Mouse (Mus musculus) embryonic facial prominence, embryonic 11.5 days (tissue): Measurements from ENCODE around the gene Cyp2d10. TPM values are rescaled to one million over a fixed set of nuclear protein-coding genes. Genes with fewer than 3 reads are reported as not detected.
"Not testable (repeated sequence)": the region's sequence is repeated elsewhere in the genome, so short reads cannot be mapped to it uniquely, and the experiment has no call there.

Source experiments
- ATAC-seq: fragments of 200-750 bp; cut with Nextera tagmentation; replicated peaks from 2 replicates; pipeline ENCODE4 v1.8.0; 2017; ENCODE audit warnings: low read depth; ENCODE audit not compliant: insufficient number of reproducible peaks, low FRiP score, low TSS enrichment
- DNase-seq: peaks from one replicate; pipeline ENCODE4 v3.0.0-alpha.2; 2015; ENCODE audit warnings: low spot score
- H3K27ac ChIP-seq: fragments of 300-500 bp; sonication (generic); replicated peaks from 2 replicates; pipeline ENCODE4 v1.5.1; 2014; ENCODE audit warnings: mild to moderate bottlenecking, low read depth, low read length, control low read depth
- H3K27me3 ChIP-seq: fragments of 300-500 bp; sonication (generic); 2 replicates; pipeline ENCODE4 v1.6.1; 2014; ENCODE audit warnings: mild to moderate bottlenecking, low read length, moderate library complexity, mixed read lengths; ENCODE audit not compliant: control insufficient read depth, insufficient read depth
- H3K36me3 ChIP-seq: fragments of 300-500 bp; sonication (generic); replicated peaks from 2 replicates; pipeline ENCODE4 v1.6.1; 2014; ENCODE audit warnings: low read depth, mild to moderate bottlenecking, low read length, moderate library complexity, mixed read lengths; ENCODE audit not compliant: control insufficient read depth, insufficient read depth
- H3K4me1 ChIP-seq: fragments of 300-500 bp; sonication (generic); 2 replicates; pipeline ENCODE4 v1.6.1; 2014; ENCODE audit warnings: low read length, mixed read lengths; ENCODE audit not compliant: control insufficient read depth, insufficient read depth
- H3K4me2 ChIP-seq: fragments of 300-500 bp; sonication (generic); 2 replicates; pipeline ENCODE4 v1.6.1; 2014; ENCODE audit warnings: low read depth, mild to moderate bottlenecking, control low read depth, low read length, moderate library complexity
- H3K4me3 ChIP-seq: fragments of 300-500 bp; sonication (generic); 2 replicates; pipeline ENCODE4 v1.5.1; 2014; ENCODE audit warnings: low read depth, low read length, control low read depth
- H3K9ac ChIP-seq: fragments of 300-500 bp; sonication (generic); replicated peaks from 2 replicates; pipeline ENCODE4 v1.6.1; 2014; ENCODE audit warnings: mild to moderate bottlenecking, control low read depth, low read length
- H3K9me3 ChIP-seq: fragments of 300-500 bp; sonication (generic); replicated peaks from 2 replicates; pipeline ENCODE4 v1.6.1; 2016; ENCODE audit warnings: mild to moderate bottlenecking, low read length, inconsistent platforms, mixed read lengths; ENCODE audit not compliant: control insufficient read depth
- WGBS: fragments of 180-500 bp; shearing (Covaris S2); extraction: QIAGEN DNeasy Blood & Tissue Kit; methylation state at CpG from one replicate; pipeline ENCODE4 v1.1.7; 2014; 5-methylcytosine and 5-hydroxymethylcytosine counted together
- polyA plus RNA-seq: library from polyadenylated mRNA; unstranded; fragments of >200 nt; fragmentation: Nextera tagmentation; extraction: Ambion mirVana; gene quantifications from 2 replicates; pipeline ENCODE4 v1.2.1, GENCODE M21; 2014

Cyp2d10 gene
- polyA plus RNA-seq, result not detected in 2 replicates

DNA sequence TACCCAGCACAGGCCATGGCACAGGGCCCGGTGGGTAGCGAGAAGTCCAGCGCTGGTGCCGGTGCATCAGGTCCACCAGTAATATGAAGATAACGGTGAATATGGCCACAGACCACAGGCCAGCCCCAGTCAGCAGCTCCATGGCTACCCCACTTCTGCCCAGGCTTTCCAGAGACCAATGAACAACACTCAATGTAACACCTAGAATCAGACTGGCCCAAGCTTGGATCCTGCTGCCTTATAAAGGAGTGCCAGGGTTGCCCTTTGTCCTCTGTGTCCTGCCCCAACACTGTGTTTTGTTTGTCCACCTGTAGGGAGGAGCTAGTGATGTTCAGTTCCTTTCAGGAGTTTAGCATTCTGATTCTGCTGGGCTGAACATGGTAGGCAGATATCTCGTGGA lies at the start of gene Cyp2d10:
TSS of gene Cyp2d10 (minus strand) at position 215 of the 400 bp plus-strand sequence.
- DNase-seq (no peak), ATAC-seq (no peak)
- H3K9me3 ChIP-seq, result no peaks in the 10 kb centered on the region
- H3K4me3 ChIP-seq, result no peak within 1 kb of the TSS
- no peak within 1 kb of the TSS for H3K4me2 ChIP-seq
- no peaks in the 10 kb centered on the region for H3K27me3 ChIP-seq
- H3K27ac ChIP-seq, result no peak within 1 kb of the TSS
- no peaks in the 10 kb centered on the region for H3K36me3 ChIP-seq
- no peak within 1 kb of the TSS for H3K9ac ChIP-seq
- H3K4me1 ChIP-seq, result no peaks in the 10 kb centered on the region
- 86% methylated on average over 6 of the region's 6 CpGs for WGBS

DNA sequence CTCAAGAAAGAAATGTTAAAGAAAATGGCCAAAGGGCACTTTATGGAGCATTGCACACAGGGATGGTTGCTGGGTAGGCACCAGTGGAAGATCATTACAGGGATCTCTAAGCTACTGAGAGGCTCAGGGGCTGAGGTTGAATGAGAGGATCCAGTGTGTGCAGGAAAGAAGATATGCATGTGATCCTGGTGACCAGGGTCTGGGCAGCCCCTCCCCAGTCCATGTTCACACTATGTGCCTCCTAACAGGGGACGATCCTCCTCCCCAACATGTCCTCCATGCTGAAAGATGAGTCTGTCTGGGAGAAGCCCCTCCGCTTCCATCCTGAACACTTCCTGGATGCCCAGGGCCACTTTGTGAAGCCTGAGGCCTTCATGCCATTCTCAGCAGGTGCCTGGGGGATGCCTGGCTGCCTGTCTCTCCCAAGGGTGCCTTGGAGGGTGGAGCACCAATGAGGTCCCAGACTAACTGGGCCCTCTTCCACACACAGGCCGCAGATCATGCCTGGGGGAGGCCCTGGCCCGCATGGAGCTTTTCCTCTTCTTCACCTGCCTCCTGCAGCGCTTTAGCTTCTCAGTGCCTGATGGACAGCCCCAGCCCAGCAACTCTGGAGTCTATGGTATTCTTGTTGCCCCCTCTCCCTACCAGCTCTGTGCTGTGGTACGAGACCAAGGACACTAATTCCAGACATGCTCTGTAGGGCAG lies 49.2 kb upstream of the Cyp2d10 start:
- H3K4me1 ChIP-seq, H3K4me2 ChIP-seq, H3K9me3 ChIP-seq, ATAC-seq, H3K36me3 ChIP-seq, DNase-seq, H3K27ac ChIP-seq, H3K4me3 ChIP-seq, H3K27me3 ChIP-seq, H3K9ac ChIP-seq: not testable (repeated sequence)
- 89% methylated on average over 6 of the region's 6 CpGs for WGBS

DNA sequence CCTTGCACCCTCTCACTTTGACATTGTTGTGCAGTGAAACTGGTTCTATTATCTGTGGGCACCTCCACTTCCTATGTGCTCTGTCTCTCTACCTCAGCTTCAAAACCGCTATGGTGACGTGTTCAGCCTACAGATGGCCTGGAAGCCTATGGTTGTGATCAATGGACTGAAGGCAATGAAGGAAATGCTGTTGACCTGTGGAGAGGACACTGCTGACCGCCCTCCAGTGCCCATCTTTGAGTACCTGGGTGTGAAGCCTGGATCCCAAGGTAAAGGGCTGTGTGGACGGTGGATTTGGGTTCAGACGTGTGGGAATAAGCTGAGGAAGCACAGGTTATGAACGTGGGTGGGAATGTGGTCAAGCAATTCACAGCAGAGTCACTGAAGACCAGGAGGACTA lies 46.5 kb upstream of the Cyp2d10 start:
- not testable (repeated sequence) for H3K9ac ChIP-seq, H3K4me3 ChIP-seq, DNase-seq, H3K36me3 ChIP-seq, H3K27me3 ChIP-seq, H3K9me3 ChIP-seq, H3K27ac ChIP-seq, ATAC-seq, H3K4me1 ChIP-seq, H3K4me2 ChIP-seq
- WGBS, result 82% methylated on average over 6 of the region's 6 CpGs

DNA sequence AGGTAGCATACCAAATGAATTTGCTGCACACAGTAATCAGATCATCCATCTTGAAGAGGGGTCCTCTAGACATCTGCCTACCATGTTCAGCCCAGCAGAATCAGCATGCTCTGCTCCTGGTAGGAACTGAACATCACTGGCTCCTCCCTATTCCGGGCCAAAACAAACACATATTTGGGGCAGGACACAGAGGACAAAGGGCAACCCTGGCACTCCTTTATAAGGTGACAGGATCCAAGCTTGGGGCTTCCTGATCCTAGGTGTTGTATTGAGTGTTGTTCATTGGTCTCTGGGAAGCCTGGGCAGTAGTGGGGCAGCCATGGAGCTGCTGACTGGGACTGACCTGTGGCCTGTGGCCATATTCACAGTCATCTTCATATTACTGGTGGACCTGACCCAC lies 45.1 kb upstream of the Cyp2d10 start:
- H3K36me3 ChIP-seq, H3K4me1 ChIP-seq, H3K4me3 ChIP-seq, ATAC-seq, H3K27me3 ChIP-seq, H3K4me2 ChIP-seq, H3K9me3 ChIP-seq, H3K9ac ChIP-seq, H3K27ac ChIP-seq, DNase-seq: not testable (repeated sequence)
- WGBS, result 78% methylated on average over 1 of the region's 1 CpGs

DNA sequence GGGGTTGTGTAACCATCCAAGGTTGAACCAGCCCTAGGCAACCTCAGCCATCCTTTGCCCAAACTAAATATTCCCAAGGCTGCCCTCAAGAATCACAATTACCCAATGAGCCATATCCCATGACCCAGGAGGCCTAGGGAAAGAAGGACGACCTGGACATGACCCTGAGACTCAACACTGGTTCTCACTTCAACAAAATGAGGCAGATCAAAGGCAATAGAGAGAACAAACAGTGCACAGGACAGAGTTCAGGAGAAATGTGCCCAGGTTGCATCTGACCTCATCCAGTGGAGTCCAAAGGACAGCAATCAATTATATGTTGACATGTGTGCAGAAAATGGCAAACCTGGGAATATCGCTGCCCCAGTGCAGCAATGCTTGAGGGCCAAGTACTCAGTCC lies 43.0 kb upstream of the Cyp2d10 start:
- not testable (repeated sequence) for H3K4me2 ChIP-seq, H3K9me3 ChIP-seq, H3K27me3 ChIP-seq, H3K27ac ChIP-seq, H3K4me1 ChIP-seq, H3K4me3 ChIP-seq, H3K9ac ChIP-seq, H3K36me3 ChIP-seq, ATAC-seq, DNase-seq
- 68% methylated on average over 2 of the region's 2 CpGs for WGBS

DNA sequence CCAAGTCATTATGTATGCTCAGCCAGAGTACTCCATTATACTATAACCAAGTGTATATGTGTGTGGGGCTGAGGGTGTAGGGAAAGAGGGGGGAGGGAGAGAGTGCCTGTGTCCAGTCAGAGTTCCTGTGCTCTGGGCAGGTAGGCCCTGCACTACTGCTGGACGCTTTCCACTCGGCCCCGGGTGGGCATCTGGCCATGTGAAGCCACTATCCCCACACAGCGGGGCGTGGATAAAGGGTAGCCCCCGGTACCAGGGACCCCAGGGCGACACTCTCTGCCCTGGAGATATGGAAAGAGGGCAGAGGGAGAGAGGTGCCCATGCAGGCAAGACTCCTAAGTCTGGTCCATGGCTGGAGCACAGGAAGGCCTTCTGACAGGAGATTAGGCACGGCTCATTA lies 38.2 kb upstream of the Cyp2d10 start:
- Histone ChIP-seq H3K27ac (no peak overlapping the region), H3K4me1 (no peaks in the 10 kb centered on the region), H3K4me2 (no peak overlapping the region), H3K27me3 (no peaks in the 10 kb centered on the region), H3K9ac (no peak overlapping the region), H3K9me3 (no peaks in the 10 kb centered on the region), H3K36me3 (no peaks in the 10 kb centered on the region), H3K4me3 (no peak overlapping the region)
- WGBS, result 75% methylated on average over 8 of the region's 8 CpGs
- no peak for ATAC-seq
- no peak for DNase-seq

DNA sequence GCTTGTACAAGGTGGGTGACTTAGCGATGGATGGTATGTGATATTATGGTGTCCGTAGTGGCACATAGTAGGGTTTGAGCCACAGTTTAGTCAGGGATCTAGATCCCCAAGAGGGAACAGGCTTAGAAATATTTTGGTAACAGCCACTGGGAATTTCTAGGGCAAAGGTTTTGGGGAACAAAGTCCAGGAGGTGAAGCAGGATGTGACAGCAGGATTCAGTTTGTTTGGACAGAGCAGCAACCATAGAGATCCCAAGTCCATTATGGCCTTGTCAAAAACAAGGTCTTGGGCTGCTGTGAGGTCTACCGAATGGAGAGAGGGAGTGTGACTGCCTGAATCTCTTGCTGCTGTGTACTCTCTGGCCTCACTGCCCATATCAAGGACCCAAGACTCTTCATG lies 36.7 kb upstream of the Cyp2d10 start:
- no peaks in the 10 kb centered on the region for H3K36me3 ChIP-seq
- H3K27me3 ChIP-seq, result no peaks in the 10 kb centered on the region
- H3K9ac ChIP-seq, result no peak overlapping the region
- no peaks in the 10 kb centered on the region for H3K9me3 ChIP-seq
- H3K4me1 ChIP-seq, result no peaks in the 10 kb centered on the region
- no peak overlapping the region for H3K4me3 ChIP-seq
- ATAC-seq (no peak), DNase-seq (no peak)
- WGBS, result 89% methylated on average over 3 of the region's 3 CpGs
- H3K27ac ChIP-seq, result no peak overlapping the region
- H3K4me2 ChIP-seq, result no peak overlapping the region

DNA sequence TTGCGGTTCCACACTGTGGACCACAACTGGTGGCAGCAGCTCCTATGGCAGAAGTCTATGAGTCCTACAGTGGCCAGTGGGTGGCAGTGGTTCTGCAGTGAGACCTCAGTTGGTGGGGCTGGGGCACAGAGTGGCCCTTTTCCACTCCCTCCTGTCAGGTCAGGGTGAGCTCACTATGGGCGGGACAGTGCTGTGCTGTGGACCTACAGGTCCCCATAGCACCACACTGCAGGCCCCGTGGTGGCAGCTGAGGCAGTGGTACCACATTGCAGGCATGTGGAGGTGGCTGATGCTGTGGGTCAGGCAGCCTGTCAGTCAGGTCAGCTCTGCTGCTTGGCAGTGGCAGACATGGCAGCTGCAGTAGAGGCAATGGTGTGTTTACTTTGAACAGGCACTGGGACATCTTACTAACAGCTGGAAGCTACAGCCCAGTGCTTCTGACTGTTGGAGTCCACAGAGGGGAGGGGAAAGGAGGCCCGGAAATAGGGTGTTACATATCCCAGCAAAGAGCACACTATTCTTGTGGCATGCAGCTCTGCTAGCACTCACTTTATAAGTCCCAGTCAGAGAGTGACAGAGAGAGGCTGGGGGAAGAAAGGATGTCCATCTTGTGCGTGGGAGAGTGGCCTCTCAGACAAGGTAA lies 31.1 kb upstream of the Cyp2d10 start:
- Histone ChIP-seq H3K4me1 (no peaks in the 10 kb centered on the region), H3K9me3 (no peaks in the 10 kb centered on the region), H3K27me3 (no peaks in the 10 kb centered on the region), H3K4me3 (no peak overlapping the region), H3K4me2 (no peak overlapping the region), H3K36me3 (no peaks in the 10 kb centered on the region), H3K9ac (no peak overlapping the region), H3K27ac (no peak overlapping the region)
- ATAC-seq (no peak), DNase-seq (no peak)
- WGBS, result 72% methylated on average over 5 of the region's 5 CpGs
